Mouse (Mus musculus) bone marrow macrophage, adult 2 months (primary cell): Measurements from ENCODE around the gene Armc8.

Experiments used
- CTCF ChIP-seq: IDR thresholded peaks from 2 replicates; pipeline ENCODE4 v1.5.1; 2012; ENCODE audit warnings: low read depth, mild to moderate bottlenecking, low read length, moderate library complexity
- POLR2A ChIP-seq: IDR thresholded peaks from 2 replicates; pipeline ENCODE4 v1.6.1; 2012; ENCODE audit warnings: mild to moderate bottlenecking, low read depth, low read length, borderline replicate concordance

GRCm38 (mm10) chr9:99487126-99487695, 81.5 kb downstream of the Armc8 start:
- TF ChIP-seq CTCF (no peak), POLR2A (no peak)
